Mouse (Mus musculus) liver, adult 2 months (tissue): ENCODE measurements around the gene Sema4a.

Experiments used
- CTCF ChIP-seq: fragments of 200-500 bp; IDR thresholded peaks from 2 replicates; pipeline ENCODE4 v1.5.1; 2011; ENCODE audit warnings: low read depth, low read length, control low read depth
- POLR2A ChIP-seq: fragments of 200-500 bp; IDR thresholded peaks from 2 replicates; pipeline ENCODE4 v1.6.1; 2011; ENCODE audit warnings: low read length, control low read depth; ENCODE audit not compliant: insufficient read depth; ENCODE audit errors: extremely low read depth

DNA sequence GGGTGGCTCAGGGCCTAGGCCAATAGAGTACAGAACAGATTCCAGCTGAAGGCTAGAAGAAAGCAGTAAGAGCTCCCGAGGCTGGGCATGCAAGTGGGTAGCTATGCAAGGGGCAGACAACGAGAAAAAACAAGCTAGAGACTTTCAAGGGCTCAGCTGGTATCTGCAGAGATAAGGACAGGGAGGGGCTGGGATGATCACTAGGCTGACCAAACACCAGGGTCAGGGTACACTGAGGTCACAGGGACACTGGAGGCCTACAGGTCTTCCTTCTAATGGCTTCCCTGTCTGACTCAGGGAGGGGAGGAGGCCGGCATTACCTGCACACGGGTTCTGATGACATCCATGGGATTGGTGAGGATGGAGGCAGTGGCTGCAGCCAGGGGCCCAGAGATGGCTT is 45.3 kb downstream of the Sema4a start:
- TF ChIP-seq POLR2A (no peak), CTCF (no peak)
